Mouse (Mus musculus) erythroid progenitor cell, adult 5-6 weeks (primary cell): Measurements from ENCODE around the gene Pla2r1. TPM values are rescaled to one million over a fixed set of nuclear protein-coding genes. Genes with fewer than 3 reads are reported as not detected.

ENCODE experiments used
- total RNA-seq, 2 experiments: library from RNA; stranded (forward) in 1 of 2; stranded (reverse) in 1 of 2; fragments of 150-400 nt in 1 of 2; fragments of 186-747, 209-891 nt in 1 of 2; gene quantifications; 2 replicates each; pipeline versions ENCODE4 v1.2.3 to v1.2.4; 2015 to 2017; ENCODE audit warnings: low replicate concordance in 2 of 2

The Pla2r1 gene
- total RNA-seq, 2 experiments from 2014 or later: not detected

Other genes starting within 250 kb of the Pla2r1 start
- gene Ly75, start 170.0 kb downstream of the Pla2r1 start, total RNA-seq (2015; ENCODE audit: low replicate concordance): 2.9 and 3.4 TPM in 2 replicates
- 1.8 and 2.8 TPM in 2 replicates for gene Ly75, start 170.0 kb downstream of the Pla2r1 start, total RNA-seq (2017; ENCODE audit: low replicate concordance)
- not detected in 2 replicates for gene Itgb6, start 169.3 kb upstream of the Pla2r1 start, total RNA-seq (2015; ENCODE audit: low replicate concordance)
- not detected in 2 replicates for gene Itgb6, start 169.3 kb upstream of the Pla2r1 start, total RNA-seq (2017; ENCODE audit: low replicate concordance)